In genomic region chr5:30621844-30622176, GRCm38 (mm10) we compare ENCODE assay signal across 9 mouse cellular contexts. TPM values are rescaled to one million over a fixed set of nuclear protein-coding genes. Genes with fewer than 3 reads are reported as not detected.
DNase-seq lines count a peak whose midpoint lies in the region; ATAC-seq and TF ChIP-seq lines count a peak whose summit lies in the region.
"Had no signal": no experiment of that assay in that cellular context is flagged by ENCODE, and none has a peak within 500 bp of the region (broad histone marks: within the 10 kb centered on the region; RNA-seq: fewer than 3 reads in every experiment).

No protein-coding gene starts in this region.

- H3K4me2 ChIP-seq in liver, embryonic 12.5 days = peak overlapping the region; percentile 60
- H3K4me2 ChIP-seq in hindbrain, postnatal 0 days (ENCODE audit: low read depth, low read length) = peak overlapping the region; percentile 45
- H3K4me2 ChIP-seq in neural tube, embryonic 13.5 days = peak overlapping the region; percentile 71

- 46% methylated on average over 22 of the region's 22 CpGs for WGBS in liver, embryonic 12.5 days (ENCODE audit: insufficient replicate concordance)
- 49% methylated on average over 22 of the region's 22 CpGs for WGBS in hindbrain, postnatal 0 days
- WGBS in neural tube, embryonic 13.5 days = 41% methylated on average over 22 of the region's 22 CpGs

- ATAC-seq in liver, embryonic 12.5 days = no peak
- ATAC-seq in hindbrain, postnatal 0 days = peak; percentile 24
- 0 out of 2 replicates have a peak, but pooled peaks have one; percentile 27 for ATAC-seq in neural tube, embryonic 13.5 days (ENCODE audit: low read depth)

- no peak overlapping the region for H3K9ac ChIP-seq in liver, embryonic 12.5 days
- H3K9ac ChIP-seq in hindbrain, postnatal 0 days (replicated peaks; ENCODE audit: low read length) = no peak overlapping the region
- peak overlapping the region; percentile 64 for H3K9ac ChIP-seq in neural tube, embryonic 13.5 days

- DNase-seq in adrenal gland, postnatal 14 days = peak; percentile 27
- DNase-seq in adrenal gland, adult 18-20 months (ENCODE audit: low spot score in 2 of 2) = no peak
- no peak for DNase-seq in liver
- no peak for DNase-seq in hindbrain, postnatal 0 days (ENCODE audit: low spot score)
- no peak for DNase-seq in left cerebral cortex, postnatal 4 days
- DNase-seq in left cerebral cortex, adult 11 months (ENCODE audit: low spot score) = no peak
- DNase-seq: layer of hippocampus, postnatal 36 days had no signal

- H3K4me3 ChIP-seq in liver, embryonic 12.5 days = no peak overlapping the region
- H3K4me3 ChIP-seq in hindbrain, postnatal 0 days (ENCODE audit: low read length) = peak overlapping the region; percentile 16; the same call in 1 of the 2 replicates
- peak overlapping the region; percentile 37 for H3K4me3 ChIP-seq in neural tube, embryonic 13.5 days

- TF ChIP-seq CTCF in hindbrain, postnatal 0 days (IDR thresholded peaks at IDR 0.05; ENCODE audit: low read depth) = no peak

- H3K9me3 ChIP-seq in liver, embryonic 12.5 days (replicated peaks) = no peaks in the 10 kb centered on the region
- H3K9me3 ChIP-seq in hindbrain, postnatal 0 days (ENCODE audit: low read length) = no peaks in the 10 kb centered on the region
- H3K9me3 ChIP-seq in neural tube, embryonic 13.5 days = no peaks in the 10 kb centered on the region

- peaks cover 79% of the 10 kb centered on the region for H3K27me3 ChIP-seq in liver, embryonic 12.5 days (replicated peaks)
- H3K27me3 ChIP-seq in hindbrain, postnatal 0 days (ENCODE audit: insufficient read depth, low read length) = peaks cover 12% of the 10 kb centered on the region; the same call in 1 of the 2 replicates
- peaks cover 55% of the 10 kb centered on the region for H3K27me3 ChIP-seq in neural tube, embryonic 13.5 days

- no peak overlapping the region for H3K27ac ChIP-seq in liver, embryonic 12.5 days
- H3K27ac ChIP-seq in hindbrain, postnatal 0 days = no peak overlapping the region
- no peak overlapping the region for H3K27ac ChIP-seq in neural tube, embryonic 13.5 days (replicated peaks)

- peaks cover 24% of the 10 kb centered on the region for H3K4me1 ChIP-seq in liver, embryonic 12.5 days
- H3K4me1 ChIP-seq in hindbrain, postnatal 0 days (ENCODE audit: insufficient read depth, low read length) = peaks cover 13% of the 10 kb centered on the region; the same call in 1 of the 2 replicates
- peaks cover 22% of the 10 kb centered on the region for H3K4me1 ChIP-seq in neural tube, embryonic 13.5 days (replicated peaks)

- no peaks in the 10 kb centered on the region for H3K36me3 ChIP-seq in liver, embryonic 12.5 days
- no peaks in the 10 kb centered on the region for H3K36me3 ChIP-seq in hindbrain, postnatal 0 days (ENCODE audit: insufficient read depth, low read length)
- no peaks in the 10 kb centered on the region for H3K36me3 ChIP-seq in neural tube, embryonic 13.5 days

- intact Hi-C loops in left cerebral cortex, postnatal 4 days (cut with DNase I) = no loop called here

RNA-seq across cellular contexts. Expression of gene Slc35f6, which starts 25.9 kb away (rescaled TPM):
- total RNA-seq in adrenal gland, postnatal 14 days (2021) = 33.9 and 38.9 TPM in 2 replicates
- 10 to 100 TPM; 38.7 to 43.8 TPM for total RNA-seq in adrenal gland, adult 18-20 months (2021)
- polyA plus RNA-seq in liver, embryonic 12.5 days (2016; fragmentation: Nextera tagmentation; extraction: Ambion mirVana) = 10.3 and 12.1 TPM in 2 replicates
- total RNA-seq in hindbrain, postnatal 0 days (2014; rRNA removed) = 70.6 and 95.8 TPM in 2 replicates
- 29.6 and 31.3 TPM in 2 replicates for polyA plus RNA-seq in hindbrain, postnatal 0 days (2015; fragmentation: Nextera tagmentation; extraction: Ambion mirVana)
- polyA plus RNA-seq in neural tube, embryonic 13.5 days (2015; fragmentation: Nextera tagmentation; extraction: Ambion mirVana) = 26.5 and 28.0 TPM in 2 replicates
- 10 to 100 TPM; 23.3 to 27.9 TPM for total RNA-seq in left cerebral cortex, postnatal 4 days (2021)

RNA-seq across cellular contexts. Expression of gene Kcnk3, which starts 33.8 kb away (rescaled TPM):
- 678 and 701 TPM in 2 replicates for total RNA-seq in adrenal gland, postnatal 14 days (2021)
- total RNA-seq in adrenal gland, adult 18-20 months (2021) = 1,000 to 10,000 TPM in 1 of 2 experiments, 100 to 1,000 TPM in 1; 960 to 1,436 TPM
- polyA plus RNA-seq in liver, embryonic 12.5 days (2016; fragmentation: Nextera tagmentation; extraction: Ambion mirVana) = 0.08 and 0.26 TPM in 2 replicates
- total RNA-seq in hindbrain, postnatal 0 days (2014; rRNA removed) = 23.2 and 30.3 TPM in 2 replicates
- 11.5 and 12.7 TPM in 2 replicates for polyA plus RNA-seq in hindbrain, postnatal 0 days (2015; fragmentation: Nextera tagmentation; extraction: Ambion mirVana)
- 5.0 and 6.1 TPM in 2 replicates for polyA plus RNA-seq in neural tube, embryonic 13.5 days (2015; fragmentation: Nextera tagmentation; extraction: Ambion mirVana)
- total RNA-seq in left cerebral cortex, postnatal 4 days (2021) = 10 to 100 TPM; 14.1 to 15.1 TPM

RNA-seq across cellular contexts. Expression of gene Cenpa, which starts 44.8 kb away (rescaled TPM):
- 39.0 and 39.1 TPM in 2 replicates for total RNA-seq in adrenal gland, postnatal 14 days (2021)
- 1 to 10 TPM; 6.5 to 7.6 TPM for total RNA-seq in adrenal gland, adult 18-20 months (2021)
- polyA plus RNA-seq in liver, embryonic 12.5 days (2016; fragmentation: Nextera tagmentation; extraction: Ambion mirVana) = 259 and 265 TPM in 2 replicates
- total RNA-seq in hindbrain, postnatal 0 days (2014; rRNA removed) = 27.8 and 28.1 TPM in 2 replicates
- 53.4 and 63.2 TPM in 2 replicates for polyA plus RNA-seq in hindbrain, postnatal 0 days (2015; fragmentation: Nextera tagmentation; extraction: Ambion mirVana)
- 60.2 and 69.1 TPM in 2 replicates for polyA plus RNA-seq in neural tube, embryonic 13.5 days (2015; fragmentation: Nextera tagmentation; extraction: Ambion mirVana)
- 10 to 100 TPM; 13.8 to 14.0 TPM for total RNA-seq in left cerebral cortex, postnatal 4 days (2021)

Comparison
In these comparisons a context has a peak if more than half of its experiments do, and no peak if none do; other contexts are left out.
1. RNA of gene Kcnk3, which starts 33.8 kb away (total RNA-seq): 960 to 1,436 TPM in adrenal gland, adult 18-20 months and 678 to 701 TPM in adrenal gland, postnatal 14 days; 23.2 to 30.3 TPM in hindbrain, postnatal 0 days and 14.1 to 15.1 TPM in left cerebral cortex, postnatal 4 days; every median in the first group is over 10 times any median in the second.
2. Peak in every context shown above with its lines, with median percentiles within 50 percentile points of each other: H3K4me2 ChIP-seq.